Mouse (Mus musculus) B cell, adult 2 months (primary cell): ENCODE measurements at regions not wholly inside any gene's neighbourhood (a gene's known extent, or its start where the extent isn't known, plus 50 kb on each side); places are given as distances from the start of the nearest gene placed in this dataset.

ENCODE experiments used
- DNase-seq, 2 experiments: peaks; one replicate each; pipeline ENCODE4 v3.0.0; 2022

DNA sequence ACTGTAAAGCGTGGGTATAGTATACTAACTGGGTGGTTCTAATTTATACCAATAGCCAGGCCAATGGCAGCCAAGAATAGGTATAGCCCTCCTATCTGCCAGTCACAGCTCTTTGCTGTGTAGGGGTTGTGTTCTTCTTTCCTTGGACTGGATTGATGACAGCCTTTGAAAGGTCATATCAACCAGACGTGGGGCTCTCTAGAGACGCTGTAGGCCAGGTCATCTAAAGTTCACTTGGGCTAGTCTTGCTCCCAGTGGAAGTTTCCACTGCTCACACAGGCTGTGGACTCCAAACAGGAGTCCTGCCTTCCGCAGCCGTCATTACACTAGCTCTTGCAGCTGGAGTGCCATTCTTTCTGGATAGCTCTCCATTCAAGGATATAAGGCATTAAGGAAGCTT is 220.3 kb downstream of the Gja1 start:
- no peak for DNase-seq

DNA sequence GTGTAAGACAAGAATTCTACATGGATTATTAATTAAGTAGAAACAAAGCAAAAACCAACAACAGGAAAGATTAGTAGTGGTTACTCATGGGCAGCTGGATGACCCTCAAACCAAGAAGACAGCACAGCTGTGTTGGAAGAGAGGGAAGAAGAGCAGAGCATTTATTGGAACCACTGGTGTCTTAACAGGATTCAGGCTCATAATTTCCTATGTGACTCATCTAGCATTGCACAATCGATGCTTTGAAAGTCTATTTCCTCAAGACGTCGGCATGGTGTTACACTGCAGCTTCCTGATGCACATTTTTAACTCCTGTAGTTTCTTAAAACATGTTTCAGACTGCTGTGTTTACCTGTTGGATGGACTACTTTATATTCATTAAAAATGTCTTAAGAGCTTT is 221.1 kb downstream of the Gja1 start:
- no peak for DNase-seq

DNA sequence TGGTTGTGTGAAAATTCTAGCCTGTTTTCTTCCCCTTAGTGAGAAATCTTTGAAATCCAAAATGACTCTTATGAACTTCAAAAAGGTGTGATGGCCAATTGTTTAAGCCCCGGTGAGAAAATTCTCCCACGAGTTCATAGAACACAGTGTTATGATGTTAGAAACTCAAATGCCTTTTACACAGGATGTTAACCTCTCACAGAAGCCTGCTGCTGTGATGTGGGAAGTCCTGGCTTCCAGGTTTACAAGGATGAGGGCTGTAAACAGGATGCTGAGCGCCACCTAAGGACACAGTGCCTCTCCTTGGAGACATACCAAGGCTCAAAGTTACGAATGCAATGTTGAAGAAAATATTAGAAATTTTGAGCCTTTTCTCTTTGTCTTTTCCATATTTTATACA is 222.8 kb downstream of the Gja1 start:
- no peak for DNase-seq

DNA sequence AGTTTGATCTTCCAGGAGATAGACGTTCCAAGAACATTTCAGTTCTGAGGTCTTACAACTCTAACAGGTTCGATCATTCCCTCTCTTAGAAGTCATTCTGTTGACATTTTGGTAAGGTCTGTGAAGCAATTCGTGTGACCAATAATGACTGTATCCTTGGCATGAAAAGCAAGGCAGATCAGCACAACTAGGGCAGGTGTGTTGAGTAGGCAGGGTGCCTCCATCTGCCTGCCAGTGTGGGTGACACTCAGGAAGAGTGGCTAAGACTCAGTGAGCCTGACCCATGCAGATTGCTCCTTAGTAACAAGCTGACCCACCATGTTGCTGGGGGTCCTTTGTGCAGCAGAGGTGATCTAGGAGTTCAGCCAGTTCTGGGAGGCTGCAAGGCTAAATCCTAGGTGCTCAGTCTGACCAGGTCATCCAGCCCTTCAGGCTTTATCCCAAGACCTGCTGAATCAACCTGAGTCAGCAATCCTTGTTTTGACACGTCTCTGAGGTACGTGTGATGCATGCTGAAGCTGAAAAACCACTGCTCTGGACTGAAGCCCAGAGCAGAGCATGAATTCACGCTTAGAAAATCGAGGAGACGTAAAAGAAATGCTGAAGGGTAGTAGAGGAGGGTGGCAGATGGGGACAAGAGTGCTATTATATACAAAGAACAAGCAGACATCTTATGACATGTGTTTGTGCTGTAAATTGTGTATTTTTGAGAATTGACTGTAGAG is 234.6 kb downstream of the Gja1 start:
- no peak for DNase-seq

DNA sequence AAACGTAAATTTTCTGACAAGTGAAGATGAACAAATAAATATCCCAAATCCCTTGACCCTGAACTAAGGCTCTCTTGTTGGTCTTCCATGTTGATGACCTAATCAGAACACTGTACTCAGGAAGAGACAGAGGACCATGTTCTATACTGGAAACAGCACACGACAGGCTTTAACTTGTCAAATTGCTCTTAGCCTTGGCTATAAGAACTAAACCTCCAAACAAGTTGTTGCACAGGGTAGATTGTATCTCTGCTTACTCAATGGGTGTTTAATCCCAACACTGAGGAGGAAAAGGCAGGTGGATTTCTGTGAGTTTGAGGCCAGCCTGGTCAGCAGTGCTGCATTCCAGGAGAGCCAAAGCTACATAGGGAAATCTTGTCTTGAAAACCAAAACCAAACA is 265.5 kb downstream of the Gja1 start:
- no peak for DNase-seq

DNA sequence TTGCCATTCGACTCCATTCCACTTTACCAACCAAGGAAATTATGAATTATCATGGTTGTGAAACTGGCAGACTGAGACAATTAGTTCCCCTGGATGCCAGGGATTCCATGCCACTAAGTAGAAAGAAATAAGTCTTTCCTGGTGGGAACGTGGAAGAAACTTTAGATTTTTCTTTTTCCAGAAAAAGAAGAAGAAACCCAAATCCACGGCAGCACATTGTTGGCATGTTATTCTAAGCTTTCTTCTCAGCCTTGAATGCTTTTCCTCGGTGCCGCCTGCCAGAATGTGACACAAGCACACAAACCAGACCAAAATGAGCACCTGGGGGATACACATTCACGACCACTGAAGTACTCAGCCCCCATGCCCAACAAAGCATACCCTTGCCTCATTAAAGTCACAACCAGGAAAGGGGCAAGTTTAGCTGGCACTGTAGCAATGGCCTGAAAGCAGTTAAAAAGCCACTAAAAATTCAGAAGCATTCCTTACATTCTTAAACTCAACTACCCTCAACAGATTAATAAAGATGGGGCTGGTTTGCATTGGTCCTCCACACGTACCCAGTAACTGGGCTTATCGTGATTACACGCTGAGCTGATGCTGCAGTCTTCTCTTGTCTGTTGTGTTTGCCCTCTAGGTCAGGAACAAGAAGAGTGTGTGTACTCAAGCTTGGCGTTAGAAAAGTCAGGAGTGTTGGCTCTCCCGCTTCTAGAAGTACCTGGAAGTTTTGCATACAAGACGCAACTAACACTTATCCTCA is 266.4 kb downstream of the Gja1 start:
- DNase-seq: no peak

DNA sequence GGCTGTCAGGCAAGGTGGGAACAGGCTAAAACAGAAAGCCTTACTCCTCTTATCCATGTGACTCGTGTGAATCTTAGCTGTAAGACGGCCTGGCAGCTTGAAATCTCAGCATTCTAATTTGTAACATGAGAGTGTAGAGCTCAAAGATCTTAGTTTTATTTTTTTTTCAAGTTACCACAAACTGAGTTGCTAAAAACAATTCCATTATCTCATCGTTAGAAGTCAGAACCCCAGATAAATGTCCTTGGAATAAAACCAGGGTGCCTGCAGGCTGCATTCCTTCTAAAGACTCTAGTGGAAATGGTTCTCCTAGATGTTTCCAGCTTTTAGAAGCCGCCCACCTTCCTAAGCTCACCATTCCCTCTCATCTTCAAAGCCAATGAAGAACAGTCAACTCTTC is 283.4 kb downstream of the Gja1 start:
- DNase-seq: no peak

DNA sequence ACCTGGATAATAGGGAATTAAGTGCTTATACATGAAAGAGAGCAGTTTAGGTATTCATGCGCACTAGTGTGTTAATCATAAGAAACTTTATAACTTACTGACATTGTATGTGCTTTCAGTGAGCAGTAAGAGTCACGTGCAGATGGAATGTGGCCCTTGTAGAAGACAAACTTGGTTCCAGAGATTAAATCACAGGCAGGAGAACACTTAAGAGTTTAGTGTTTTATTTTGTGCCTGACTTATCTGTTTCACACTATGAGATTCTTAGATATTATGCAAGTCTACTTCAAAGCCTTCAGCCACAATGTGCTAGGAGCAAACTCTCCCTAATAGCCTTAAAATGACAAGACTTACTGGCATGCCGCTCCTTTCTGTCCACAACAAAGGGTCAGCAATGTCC is 296.8 kb downstream of the Gja1 start:
- DNase-seq: no peak

DNA sequence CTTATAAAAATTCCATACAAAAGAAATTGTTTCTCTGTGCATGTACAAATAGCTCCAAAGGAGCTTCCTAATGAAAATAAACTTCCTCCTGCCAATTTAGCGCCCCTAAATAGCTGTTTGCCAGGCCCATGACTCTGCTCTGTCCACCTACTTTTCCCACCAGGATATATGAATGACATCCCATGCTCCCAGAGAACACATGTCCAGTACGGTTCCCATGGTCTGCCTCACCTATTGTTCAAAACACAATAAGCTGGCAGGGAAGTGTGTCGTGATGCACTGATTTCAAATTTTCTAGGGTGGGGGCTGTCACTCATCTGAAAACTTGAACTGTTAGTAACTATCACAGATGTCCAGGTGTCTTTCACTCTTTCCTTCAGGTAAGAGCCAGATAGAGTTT is 305.8 kb downstream of the Gja1 start:
- no peak for DNase-seq

DNA sequence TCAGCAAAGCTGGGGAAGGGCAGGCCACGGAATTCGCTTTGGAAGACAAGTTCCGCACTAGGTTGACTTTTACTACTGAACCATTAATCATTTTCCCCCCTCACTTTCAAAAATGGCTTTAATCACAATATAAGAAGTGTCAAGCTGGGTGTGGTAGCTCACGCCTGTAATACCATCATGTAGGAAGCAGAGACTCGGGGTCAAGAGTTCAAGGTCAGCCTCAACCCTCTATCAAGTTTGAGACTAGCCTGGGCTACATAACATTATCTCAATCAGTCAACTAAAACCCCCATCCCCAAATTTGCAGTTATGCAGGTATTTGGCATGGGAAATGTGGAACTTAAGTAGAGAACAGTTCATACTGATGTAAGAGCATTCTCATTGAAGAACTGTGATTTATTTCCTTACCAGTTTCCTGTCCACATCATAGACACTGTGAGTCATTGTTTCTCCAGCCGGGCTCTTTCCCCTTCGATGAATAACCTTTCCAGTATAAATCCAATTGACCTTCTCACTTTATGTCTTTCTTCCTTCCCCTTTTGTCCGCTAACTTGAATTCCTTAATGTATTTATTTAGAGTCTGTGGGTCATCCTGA is 308.6 kb downstream of the Gja1 start:
- DNase-seq: no peak

DNA sequence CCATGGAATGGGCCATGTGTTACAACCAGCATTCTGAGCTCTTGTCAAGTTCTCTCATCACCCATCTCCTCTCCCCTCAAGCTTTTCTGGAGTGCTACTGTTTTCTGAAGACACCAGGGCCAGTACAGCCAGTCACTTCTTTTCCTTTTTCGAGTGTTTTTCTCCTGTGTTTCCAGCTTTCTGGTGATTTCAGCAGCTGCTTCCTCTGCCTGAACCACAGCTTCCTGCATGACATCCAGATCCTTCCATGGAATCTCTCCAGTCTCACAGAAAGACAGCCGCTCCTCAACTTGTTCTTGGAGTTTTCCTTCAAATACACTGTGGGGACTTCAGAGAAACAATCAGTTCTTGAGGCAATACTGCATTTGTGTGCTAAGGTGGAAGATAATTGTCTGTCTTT is 314.3 kb downstream of the Gja1 start:
- no peak for DNase-seq

DNA sequence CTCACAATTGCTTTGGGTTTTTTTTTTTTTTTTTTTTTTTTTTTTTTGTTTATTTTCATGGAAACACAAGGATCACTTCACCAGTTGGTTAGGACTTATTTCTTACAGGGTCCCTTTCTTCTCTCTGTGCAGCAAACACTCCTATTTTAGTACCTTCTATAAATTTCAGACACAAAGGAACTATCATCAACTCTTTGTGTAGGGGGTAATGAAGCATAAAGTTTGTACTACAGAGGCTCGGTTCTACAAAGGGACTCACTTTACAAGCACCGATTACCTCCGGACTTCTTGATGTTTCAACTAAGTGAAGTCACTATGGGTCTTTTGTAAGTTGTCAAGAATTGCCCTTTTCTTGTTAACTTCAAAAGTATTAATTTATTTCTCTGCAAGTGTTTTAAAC is 318.0 kb downstream of the Gja1 start:
- DNase-seq: no peak

DNA sequence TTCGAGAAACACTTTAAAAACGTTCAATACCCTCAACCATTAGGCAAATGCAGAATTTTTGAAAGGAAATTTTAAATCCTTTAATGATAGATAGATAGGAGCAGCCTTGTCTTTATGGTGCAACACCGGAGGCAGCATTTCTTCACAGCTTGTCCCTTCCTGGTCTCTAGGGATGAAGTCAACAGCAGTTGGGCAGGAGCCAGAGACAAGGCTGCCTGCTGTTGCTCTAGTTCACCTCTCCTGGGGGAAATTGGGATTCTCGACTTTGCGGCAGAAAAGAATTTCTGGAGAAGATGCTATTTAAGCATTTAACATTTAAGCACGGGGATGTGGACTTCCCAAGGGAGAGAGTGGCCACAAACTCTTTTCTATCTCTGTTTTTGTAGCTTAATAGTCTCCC is 323.0 kb downstream of the Gja1 start:
- DNase-seq: no peak

DNA sequence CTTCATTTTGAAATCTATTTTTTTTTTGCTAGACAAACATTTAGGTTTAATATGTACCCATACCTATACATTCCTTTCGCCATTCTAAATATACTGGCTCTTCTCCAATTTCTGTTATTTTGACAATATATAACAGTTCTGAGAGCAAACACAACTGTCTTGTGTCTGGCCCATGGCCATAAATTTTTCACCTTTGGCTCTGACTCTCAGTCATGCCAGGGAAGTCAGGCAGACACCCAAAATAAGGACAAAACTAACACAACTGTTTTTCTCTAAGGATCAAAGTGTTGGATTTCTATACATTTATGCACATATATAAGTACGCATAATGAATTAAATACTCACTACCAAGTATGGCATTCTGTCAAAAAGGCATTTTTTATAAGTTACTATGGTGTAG is 331.3 kb downstream of the Gja1 start:
- no peak for DNase-seq

DNA sequence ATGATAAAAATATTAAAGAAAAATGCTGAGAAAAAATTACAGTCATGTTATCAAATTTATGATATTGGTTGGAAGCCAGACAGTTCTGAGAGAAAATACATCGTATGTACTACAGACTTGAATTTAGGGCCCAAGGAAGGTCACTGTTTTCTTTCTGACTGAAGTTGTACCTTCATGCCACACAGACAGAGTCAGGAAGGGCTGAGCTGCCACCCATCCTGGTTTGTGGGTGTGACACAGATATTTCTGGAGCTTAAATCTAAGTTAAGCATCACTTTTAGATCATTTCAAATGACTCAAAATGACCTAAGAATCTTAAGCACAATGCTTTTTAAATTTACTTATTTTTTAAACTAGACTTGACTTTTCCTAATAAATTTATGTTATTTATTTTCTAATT is 331.8 kb downstream of the Gja1 start:
- DNase-seq: no peak

DNA sequence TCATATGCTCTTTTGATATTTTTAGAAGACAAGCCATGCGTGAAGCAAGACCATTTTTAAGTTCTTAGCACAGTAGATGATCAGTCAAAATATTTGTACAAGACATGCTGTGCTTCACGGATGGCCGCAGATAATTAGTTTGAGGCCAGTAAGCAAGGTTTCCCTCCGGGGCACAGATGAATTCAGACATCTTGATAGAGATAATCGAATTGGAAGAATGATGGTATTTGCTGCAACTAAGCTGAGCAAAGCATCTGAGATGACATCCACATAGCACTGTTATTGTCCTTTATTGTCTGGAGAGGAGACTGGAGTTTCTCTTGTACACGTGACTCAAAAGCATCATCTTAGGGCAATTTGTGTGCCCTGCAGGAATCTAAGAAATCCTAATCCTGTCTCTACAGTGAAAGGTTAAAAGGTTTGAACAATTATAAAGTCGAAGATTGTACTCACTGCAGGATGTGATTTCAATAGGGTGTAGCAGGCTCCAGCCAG is 335.5 kb downstream of the Gja1 start:
- DNase-seq: no peak

DNA sequence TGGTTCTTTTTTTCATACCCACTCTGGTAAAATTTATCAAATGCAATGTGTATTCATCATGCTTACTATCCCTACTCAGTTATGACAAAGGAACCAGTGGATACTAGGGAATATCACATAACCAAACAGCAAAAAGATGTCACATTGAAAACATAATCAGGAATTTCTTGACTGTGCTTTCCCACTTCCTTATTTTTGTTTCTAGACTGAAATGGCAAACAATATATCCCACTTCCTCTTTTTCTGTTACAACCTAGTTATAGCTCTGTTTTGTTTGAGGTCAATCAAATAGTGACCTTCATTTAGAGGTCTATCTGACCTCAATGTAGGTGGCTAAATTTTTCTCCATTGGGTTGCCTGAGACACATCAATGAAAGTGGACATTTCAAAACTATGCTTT is 359.9 kb downstream of the Gja1 start:
- DNase-seq: no peak

DNA sequence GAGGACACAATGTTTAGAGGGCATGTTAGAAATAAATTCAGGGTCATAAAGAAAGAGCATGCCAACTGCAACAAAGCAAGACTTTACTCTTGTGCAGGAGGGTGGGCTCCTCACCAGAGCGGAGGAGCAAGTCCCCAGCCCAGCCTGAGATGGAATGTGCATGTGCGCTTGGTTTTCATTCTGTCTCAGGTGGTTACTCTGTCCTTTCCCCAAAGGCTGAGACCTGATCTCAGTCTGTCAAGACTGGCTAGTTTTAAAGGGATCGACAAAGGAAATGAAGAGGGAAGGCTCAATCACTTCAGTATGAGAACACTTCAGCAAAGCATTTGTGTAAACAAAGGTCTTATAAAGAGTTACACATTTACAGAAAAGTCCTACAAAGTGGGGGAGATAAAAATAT is 362.5 kb downstream of the Gja1 start:
- no peak for DNase-seq

DNA sequence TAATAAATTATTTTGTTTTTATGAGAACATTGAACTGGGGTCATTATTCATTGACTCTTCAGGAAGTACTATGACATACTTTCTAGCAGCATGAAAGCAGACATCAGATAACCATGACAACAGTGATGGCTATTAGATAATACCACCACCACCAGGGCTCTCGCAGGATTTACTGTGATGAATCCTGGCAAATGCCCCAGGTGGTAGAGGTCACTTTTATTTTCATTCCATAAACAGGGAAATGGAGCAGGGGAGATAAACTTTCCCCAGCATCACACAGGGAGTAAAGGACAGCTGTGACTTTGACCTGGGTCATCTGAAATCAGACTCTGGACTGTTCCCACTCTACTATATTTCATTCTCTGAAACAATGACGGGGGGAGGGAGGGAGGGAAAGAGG is 375.0 kb downstream of the Gja1 start:
- DNase-seq: no peak

DNA sequence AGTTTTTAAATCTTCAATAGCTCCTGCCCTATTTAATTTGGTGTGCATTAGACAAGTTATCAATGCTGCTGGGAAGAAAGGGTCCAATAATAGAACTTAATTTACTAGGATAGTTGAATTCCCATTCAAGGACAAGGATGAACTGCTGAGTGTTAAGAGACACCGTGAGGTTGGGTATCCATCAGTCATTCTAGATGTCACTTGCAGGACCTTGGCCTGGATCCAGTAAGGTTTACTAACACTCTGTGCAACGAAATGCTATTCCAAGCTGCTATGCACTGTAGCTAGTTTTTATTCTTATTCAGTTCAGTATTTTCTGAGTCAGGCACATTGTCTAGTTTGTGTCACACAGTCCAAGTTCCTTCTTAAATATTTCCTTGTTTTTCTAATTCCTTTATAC is 376.4 kb downstream of the Gja1 start:
- no peak for DNase-seq

DNA sequence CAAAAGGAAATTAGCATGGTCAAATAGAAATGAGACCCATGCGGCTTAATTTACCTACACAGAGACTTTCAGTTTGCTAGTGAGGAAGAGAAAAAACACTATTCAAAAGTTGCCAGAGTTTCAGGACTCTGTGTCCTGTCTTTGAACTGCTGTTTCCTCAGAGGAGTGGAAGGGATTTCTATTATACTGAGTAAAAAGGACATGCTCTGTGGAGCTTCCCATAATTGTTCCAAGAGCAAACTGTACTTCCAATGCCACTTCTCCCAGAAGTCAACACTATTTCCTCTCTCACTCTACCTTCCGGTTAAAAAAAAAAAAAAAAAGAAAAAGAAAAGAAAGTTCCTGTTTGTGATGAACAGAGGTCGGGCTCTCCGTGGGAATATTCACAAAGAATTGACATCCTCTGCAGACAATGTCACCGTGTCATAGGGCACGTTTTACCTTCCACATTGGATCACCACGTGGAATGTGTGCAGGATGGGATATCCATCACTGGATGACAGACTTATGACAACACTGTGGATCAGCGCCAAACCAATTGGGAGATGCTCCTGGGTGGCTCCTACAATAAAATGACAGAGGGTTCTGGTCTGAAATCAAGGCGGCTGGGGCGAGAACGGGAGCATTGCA is 377.5 kb downstream of the Gja1 start:
- DNase-seq: no peak

DNA sequence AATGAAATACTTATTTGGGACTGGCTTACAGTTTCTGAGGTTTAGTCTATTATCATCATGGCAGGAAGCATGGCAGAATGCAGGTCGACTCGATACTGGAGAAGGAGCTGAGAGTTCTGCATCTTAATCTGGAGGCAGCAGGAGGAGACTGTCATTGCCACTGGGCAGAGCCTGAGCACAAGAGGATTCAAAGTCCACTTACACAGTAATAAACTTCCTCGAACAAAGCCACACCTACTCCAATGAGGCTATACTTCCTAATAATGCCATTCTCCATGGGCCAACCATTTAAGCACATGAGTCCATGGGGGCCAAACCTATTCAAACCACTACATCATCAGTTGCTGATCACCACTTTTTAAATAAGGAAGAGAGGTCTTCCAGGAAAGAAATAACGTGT is 393.5 kb downstream of the Gja1 start:
- no peak for DNase-seq

DNA sequence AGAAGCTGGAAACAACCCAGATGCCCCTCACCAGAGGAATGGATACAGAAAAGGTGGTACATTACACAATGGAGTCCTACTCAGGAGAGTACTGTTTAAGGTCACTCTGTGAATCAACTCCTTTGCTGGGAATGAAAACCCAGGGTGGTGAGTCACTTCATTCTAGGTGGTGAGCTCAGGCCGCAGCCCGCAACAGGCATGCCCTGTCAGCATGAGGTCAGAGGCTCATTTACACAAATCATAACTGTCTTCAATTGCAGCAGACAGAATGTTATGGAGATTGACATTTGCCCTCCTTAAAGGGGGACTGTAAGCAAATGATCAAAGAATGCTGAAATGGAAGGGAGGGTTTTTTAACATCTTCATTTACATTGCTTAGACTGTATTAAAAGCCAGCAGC is 405.1 kb downstream of the Gja1 start:
- DNase-seq: no peak

DNA sequence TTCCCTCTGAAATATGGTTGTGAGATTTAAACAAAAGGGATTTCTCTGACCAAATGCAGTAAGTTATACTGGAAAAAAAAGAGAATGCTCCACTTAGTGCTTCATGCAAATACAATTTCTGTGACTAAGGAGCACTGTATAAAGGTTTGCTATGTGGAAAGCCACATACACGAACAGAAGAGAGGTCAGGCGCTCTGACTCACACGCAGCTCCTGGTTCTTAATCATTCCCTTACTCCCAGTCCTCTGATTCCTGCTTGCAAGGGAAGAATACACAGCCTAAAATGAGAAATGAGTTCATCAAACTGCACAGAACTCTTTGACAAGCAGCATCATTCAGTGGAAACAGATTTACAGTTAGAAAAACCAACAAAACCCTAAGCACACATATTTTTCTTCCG is 406.8 kb downstream of the Gja1 start:
- DNase-seq: no peak
